Mouse (Mus musculus) cerebellum, adult 2 months (tissue): ENCODE measurements around the gene Hdac4.

Source experiments
- CTCF ChIP-seq: fragments of 200-500 bp; IDR thresholded peaks from 2 replicates; pipeline ENCODE4 v1.5.1; 2011; ENCODE audit warnings: low read depth, mild to moderate bottlenecking, control low read depth, low read length, moderate library complexity, borderline replicate concordance; ENCODE audit not compliant: insufficient read depth
- POLR2A ChIP-seq: fragments of 200-500 bp; IDR thresholded peaks from 2 replicates; pipeline ENCODE4 v1.6.1; 2011; ENCODE audit warnings: low read length, control low read depth, borderline replicate concordance; ENCODE audit not compliant: insufficient read depth

DNA sequence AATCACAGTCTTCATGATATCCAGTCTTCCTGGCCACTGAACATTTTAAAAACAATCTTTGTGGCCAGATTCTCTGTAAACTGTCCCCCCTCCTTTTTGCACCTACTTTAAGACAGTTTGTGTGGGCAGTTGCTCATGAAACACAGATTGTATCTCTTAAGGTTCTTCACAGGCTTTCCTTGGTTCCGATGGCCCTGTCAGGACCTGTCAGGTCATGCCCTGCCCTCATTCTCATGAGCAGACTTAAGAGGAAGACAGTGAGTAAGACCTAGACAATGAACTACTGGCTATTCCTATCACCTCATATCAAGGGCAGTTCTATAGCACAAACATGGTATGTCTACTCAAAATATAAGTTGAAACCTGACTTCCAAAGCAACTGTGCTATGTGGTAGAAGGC, 135.9 kb downstream of the Hdac4 start:
- TF ChIP-seq POLR2A: no peak
- no peak for TF ChIP-seq CTCF
